Comparison of ENCODE assay signal across 8 mouse cellular contexts in the genomic region with DNA sequence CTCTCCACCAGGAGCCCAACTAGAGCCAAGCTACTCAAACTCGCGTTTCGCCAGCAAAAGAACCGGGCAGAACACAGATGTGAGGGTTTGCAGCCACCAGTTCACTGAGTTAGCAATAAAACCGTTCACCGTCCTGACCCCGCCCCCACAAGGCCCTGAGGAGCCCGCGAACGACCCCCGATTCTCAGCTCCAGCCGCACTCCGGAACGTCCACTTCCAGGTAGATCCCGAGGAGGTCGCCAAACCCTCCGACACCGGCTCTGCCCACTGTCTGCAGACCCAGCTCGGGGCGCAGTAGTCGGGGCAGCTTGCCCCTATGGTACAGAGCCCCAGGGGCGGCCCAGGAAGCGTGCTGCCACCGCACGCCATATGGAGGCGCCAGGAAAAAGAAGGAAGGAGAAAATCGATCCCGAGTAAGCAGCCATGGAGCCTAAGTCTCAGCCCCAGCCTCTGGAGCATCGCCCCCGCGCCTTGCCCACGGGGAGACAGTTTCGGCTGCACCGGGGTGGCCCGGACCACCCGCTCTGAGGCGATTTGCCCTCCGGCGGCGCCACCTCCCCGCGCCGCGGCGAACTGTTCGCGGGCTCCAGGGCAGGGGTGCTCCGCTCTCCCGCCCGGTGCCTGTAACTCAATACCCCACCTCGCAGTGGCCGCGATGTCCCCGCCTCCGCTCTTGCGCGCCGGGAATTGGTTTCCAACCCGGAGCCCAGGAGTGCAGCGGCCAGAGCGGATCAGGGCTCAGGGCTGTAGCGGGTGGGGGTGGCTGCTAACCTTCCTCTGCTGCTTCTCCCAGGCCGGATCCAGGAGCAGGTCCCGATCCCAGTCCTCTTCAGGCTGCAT. TPM values are rescaled to one million over a fixed set of nuclear protein-coding genes. Genes with fewer than 3 reads are reported as not detected.
A peak's percentile ranks its signal among the peaks of the same experiment; 100 is the strongest.
DNase-seq lines count a peak whose midpoint lies in the region; ATAC-seq and TF ChIP-seq lines count a peak whose summit lies in the region.

No protein-coding gene starts in this region.

- H3K27ac ChIP-seq in intestine, embryonic 14.5 days (ENCODE audit: low read depth), result peak overlapping the region; percentile 98
- peak overlapping the region; percentile 98 for H3K27ac ChIP-seq in limb, embryonic 10.5 days
- H3K27ac ChIP-seq in midbrain, embryonic 11.5 days (ENCODE audit: low read depth, low read length), result peak overlapping the region; percentile 86
- H3K27ac ChIP-seq in spleen, adult 2 months (ENCODE audit: insufficient read depth, low read length), result peak overlapping the region; percentile 82

- no peak for ATAC-seq in erythroblast, adult 5-6 weeks (replicated peaks; ENCODE audit: low FRiP score, poor library complexity, severe bottlenecking)
- peak; percentile 36 for ATAC-seq in common myeloid progenitor, adult 5-6 weeks (replicated peaks; ENCODE audit: low read depth, poor library complexity, severe bottlenecking)
- ATAC-seq in intestine, embryonic 14.5 days (replicated peaks; ENCODE audit: low FRiP score, low TSS enrichment, low read depth), result peak; percentile 76
- peak; percentile 83 for ATAC-seq in midbrain, embryonic 11.5 days (ENCODE audit: low FRiP score)

- H3K4me2 ChIP-seq in intestine, embryonic 14.5 days (ENCODE audit: low read length), result peak overlapping the region; percentile 80
- H3K4me2 ChIP-seq in midbrain, embryonic 11.5 days, result peak overlapping the region; percentile 92

- TF ChIP-seq CTCF in spleen, adult 2 months (IDR thresholded peaks at IDR 0.05; ENCODE audit: extremely low read depth, insufficient read depth, insufficient read length, insufficient replicate concordance), result no peak

- TF ChIP-seq POLR2A in spleen, adult 2 months (IDR thresholded peaks at IDR 0.05; ENCODE audit: low read depth, low read length), result no peak

- H3K36me3 ChIP-seq in erythroblast, embryonic 14.5 days (ENCODE audit: control insufficient read depth), result no peaks in the 10 kb centered on the region
- no peaks in the 10 kb centered on the region for H3K36me3 ChIP-seq in intestine, embryonic 14.5 days (ENCODE audit: control insufficient read depth, insufficient read depth, low read length)
- peaks cover 15% of the 10 kb centered on the region; the same call in 1 of the 2 replicates for H3K36me3 ChIP-seq in limb, embryonic 10.5 days
- H3K36me3 ChIP-seq in midbrain, embryonic 11.5 days (ENCODE audit: control insufficient read depth, insufficient read depth, low read length), result no peaks in the 10 kb centered on the region
- H3K36me3 ChIP-seq in spleen, adult 2 months (ENCODE audit: control insufficient read depth, insufficient read depth, low read length), result no peaks in the 10 kb centered on the region

- peak overlapping the region; percentile 95 for H3K9ac ChIP-seq in intestine, embryonic 14.5 days (ENCODE audit: low read length)
- H3K9ac ChIP-seq in midbrain, embryonic 11.5 days (ENCODE audit: low read length), result peak overlapping the region; percentile 74

- H3K4me1 ChIP-seq in erythroblast, embryonic 14.5 days (ENCODE audit: control insufficient read depth), result peaks cover 3% of the 10 kb centered on the region
- H3K4me1 ChIP-seq in intestine, embryonic 14.5 days (replicated peaks; ENCODE audit: control insufficient read depth, insufficient read depth, low read length), result peaks cover 32% of the 10 kb centered on the region
- peaks cover 43% of the 10 kb centered on the region for H3K4me1 ChIP-seq in limb, embryonic 10.5 days
- H3K4me1 ChIP-seq in midbrain, embryonic 11.5 days (ENCODE audit: control insufficient read depth, insufficient read depth, low read length), result peaks cover 13% of the 10 kb centered on the region
- peaks cover 7% of the 10 kb centered on the region for H3K4me1 ChIP-seq in spleen, adult 2 months (ENCODE audit: control insufficient read depth, insufficient read depth, insufficient read length)

- under 1% methylated on average over 61 of the region's 64 CpGs for WGBS in intestine, embryonic 14.5 days
- under 1% methylated on average over 63 of the region's 64 CpGs for WGBS in limb, embryonic 10.5 days
- WGBS in midbrain, embryonic 11.5 days, result under 1% methylated on average over 64 of the region's 64 CpGs
- WGBS in spleen, adult 2 months, result under 1% methylated on average over 64 of the region's 64 CpGs

- H3K4me3 ChIP-seq in erythroblast, embryonic 14.5 days (replicated peaks), result peak overlapping the region; percentile 57
- peak overlapping the region; percentile 91 for H3K4me3 ChIP-seq in intestine, embryonic 14.5 days (ENCODE audit: low read depth, low read length)
- H3K4me3 ChIP-seq in limb, embryonic 10.5 days, result peak overlapping the region; percentile 94
- H3K4me3 ChIP-seq in midbrain, embryonic 11.5 days (ENCODE audit: low read depth, low read length), result peak overlapping the region; percentile 78
- peak overlapping the region; percentile 62 for H3K4me3 ChIP-seq in spleen, adult 2 months (ENCODE audit: extremely low read depth, insufficient read depth, insufficient read length)

- H3K9me3 ChIP-seq in erythroblast, embryonic 14.5 days (ENCODE audit: control insufficient read depth, low read length), result no peaks in the 10 kb centered on the region
- no peaks in the 10 kb centered on the region for H3K9me3 ChIP-seq in intestine, embryonic 14.5 days (ENCODE audit: control insufficient read depth, low read length)
- H3K9me3 ChIP-seq in limb, embryonic 10.5 days (replicated peaks), result no peaks in the 10 kb centered on the region
- no peaks in the 10 kb centered on the region for H3K9me3 ChIP-seq in midbrain, embryonic 11.5 days (ENCODE audit: control insufficient read depth, low read length)

- DNase-seq in gastrocnemius, postnatal 25 days, result peak; percentile 83
- peak; percentile 89 for DNase-seq in intestine, embryonic 14.5 days (ENCODE audit: low spot score)
- peak; percentile 88 for DNase-seq in limb, embryonic 10.5 days (ENCODE audit: low spot score)
- peak; percentile 98 for DNase-seq in midbrain, embryonic 11.5 days (ENCODE audit: low spot score, missing footprints)
- DNase-seq in spleen, adult 2 months (ENCODE audit: low read depth in 1 of 2, low spot score in 2 of 2), result peak in 1 of 2 experiments; percentile 24

- peaks cover 60% of the 10 kb centered on the region for H3K27me3 ChIP-seq in erythroblast, embryonic 14.5 days (ENCODE audit: control insufficient read depth)
- H3K27me3 ChIP-seq in intestine, embryonic 14.5 days (replicated peaks; ENCODE audit: control insufficient read depth, insufficient read depth, low read length), result no peaks in the 10 kb centered on the region
- H3K27me3 ChIP-seq in limb, embryonic 10.5 days (ENCODE audit: low read depth, poor library complexity, severe bottlenecking), result no peaks in the 10 kb centered on the region
- no peaks in the 10 kb centered on the region for H3K27me3 ChIP-seq in midbrain, embryonic 11.5 days (ENCODE audit: control insufficient read depth, insufficient read depth, low read length)
- peaks cover 5% of the 10 kb centered on the region for H3K27me3 ChIP-seq in spleen, adult 2 months (ENCODE audit: control insufficient read depth, insufficient read depth, low read length)

RNA-seq across cellular contexts. Expression of a gene that starts 0.7 kb away (rescaled TPM):
- 0.54 and 1.2 TPM in 2 replicates for polyA plus RNA-seq in erythroblast, embryonic 14.5 days (2012)
- 13.4 and 17.6 TPM in 2 replicates for total RNA-seq in erythroblast, adult 5-6 weeks (2015; ENCODE audit: low replicate concordance)
- total RNA-seq in erythroblast, adult 5-6 weeks (2017; ENCODE audit: low replicate concordance), result 15.5 and 20.8 TPM in 2 replicates
- total RNA-seq in common myeloid progenitor, adult 5-6 weeks (2017), result 2.4 and 10.3 TPM in 2 replicates
- 10 to 100 TPM; 10.2 to 15.5 TPM for total RNA-seq in gastrocnemius, postnatal 25 days (2021)
- 66.0 and 68.6 TPM in 2 replicates for polyA plus RNA-seq in intestine, embryonic 14.5 days (2014; fragmentation: Nextera tagmentation; extraction: Ambion mirVana)
- 48.6 and 49.5 TPM in 2 replicates for polyA plus RNA-seq in limb, embryonic 10.5 days (2016; fragmentation: Nextera tagmentation; extraction: Ambion mirVana)
- polyA plus RNA-seq in midbrain, embryonic 11.5 days (2014; fragmentation: Nextera tagmentation; extraction: Ambion mirVana), result 17.4 and 19.9 TPM in 2 replicates
- 81.7 and 84.7 TPM in 2 replicates for polyA plus RNA-seq in spleen, adult 2 months (2012; rRNA removed)
